Mouse (Mus musculus) heart, embryonic 13.5 days (tissue): Measurements from ENCODE around the gene Cenph. TPM values are rescaled to one million over a fixed set of nuclear protein-coding genes. Genes with fewer than 3 reads are reported as not detected.
"Not testable (repeated sequence)": the region's sequence is repeated elsewhere in the genome, so short reads cannot be mapped to it uniquely, and the experiment has no call there.

Experiments
- ATAC-seq: fragments of 200-750 bp; cut with Nextera tagmentation; 2 replicates; pipeline ENCODE4 v1.8.0; 2017; ENCODE audit warnings: moderate TSS enrichment; ENCODE audit not compliant: insufficient number of reproducible peaks, low FRiP score, low TSS enrichment; ENCODE audit errors: extremely low read depth
- H3K27ac ChIP-seq: fragments of 300-500 bp; sonication (generic); replicated peaks from 2 replicates; pipeline ENCODE4 v1.5.1; 2015; ENCODE audit warnings: moderate library complexity, mild to moderate bottlenecking, inconsistent platforms
- H3K27me3 ChIP-seq: fragments of 300-500 bp; sonication (generic); replicated peaks from 2 replicates; pipeline ENCODE4 v1.6.1; 2015; ENCODE audit warnings: mild to moderate bottlenecking, inconsistent platforms
- H3K36me3 ChIP-seq: fragments of 300-500 bp; sonication (generic); 2 replicates; pipeline ENCODE4 v1.6.1; 2015; ENCODE audit warnings: mild to moderate bottlenecking, inconsistent platforms
- H3K4me1 ChIP-seq: fragments of 300-500 bp; sonication (generic); 2 replicates; pipeline ENCODE4 v1.6.1; 2015; ENCODE audit warnings: inconsistent platforms
- H3K4me2 ChIP-seq: fragments of 300-500 bp; sonication (generic); 2 replicates; pipeline ENCODE4 v1.6.1; 2015; ENCODE audit warnings: inconsistent platforms, mild to moderate bottlenecking, moderate library complexity
- H3K4me3 ChIP-seq: fragments of 300-500 bp; sonication (generic); 2 replicates; pipeline ENCODE4 v1.5.1; 2015; ENCODE audit warnings: moderate library complexity, mild to moderate bottlenecking, inconsistent platforms
- H3K9ac ChIP-seq: fragments of 300-500 bp; sonication (generic); 2 replicates; pipeline ENCODE4 v1.6.1; 2015; ENCODE audit warnings: inconsistent platforms, mild to moderate bottlenecking, moderate library complexity
- H3K9me3 ChIP-seq: fragments of 300-500 bp; sonication (generic); 2 replicates; pipeline ENCODE4 v1.6.1; 2016; ENCODE audit warnings: inconsistent platforms
- WGBS: fragments of 180-500 bp; shearing (Covaris S2); methylation state at CpG from one replicate; pipeline ENCODE4 v1.1.7; 2015; ENCODE audit warnings: mixed read lengths; 5-methylcytosine and 5-hydroxymethylcytosine counted together
- polyA plus RNA-seq: library from polyadenylated mRNA; unstranded; fragments of >200 nt; fragmentation: Nextera tagmentation; extraction: Ambion mirVana; gene quantifications from 2 replicates; pipeline ENCODE4 v1.2.1, GENCODE M21; 2015

Cenph gene
- 19.2 and 20.4 TPM in 2 replicates for polyA plus RNA-seq

DNA sequence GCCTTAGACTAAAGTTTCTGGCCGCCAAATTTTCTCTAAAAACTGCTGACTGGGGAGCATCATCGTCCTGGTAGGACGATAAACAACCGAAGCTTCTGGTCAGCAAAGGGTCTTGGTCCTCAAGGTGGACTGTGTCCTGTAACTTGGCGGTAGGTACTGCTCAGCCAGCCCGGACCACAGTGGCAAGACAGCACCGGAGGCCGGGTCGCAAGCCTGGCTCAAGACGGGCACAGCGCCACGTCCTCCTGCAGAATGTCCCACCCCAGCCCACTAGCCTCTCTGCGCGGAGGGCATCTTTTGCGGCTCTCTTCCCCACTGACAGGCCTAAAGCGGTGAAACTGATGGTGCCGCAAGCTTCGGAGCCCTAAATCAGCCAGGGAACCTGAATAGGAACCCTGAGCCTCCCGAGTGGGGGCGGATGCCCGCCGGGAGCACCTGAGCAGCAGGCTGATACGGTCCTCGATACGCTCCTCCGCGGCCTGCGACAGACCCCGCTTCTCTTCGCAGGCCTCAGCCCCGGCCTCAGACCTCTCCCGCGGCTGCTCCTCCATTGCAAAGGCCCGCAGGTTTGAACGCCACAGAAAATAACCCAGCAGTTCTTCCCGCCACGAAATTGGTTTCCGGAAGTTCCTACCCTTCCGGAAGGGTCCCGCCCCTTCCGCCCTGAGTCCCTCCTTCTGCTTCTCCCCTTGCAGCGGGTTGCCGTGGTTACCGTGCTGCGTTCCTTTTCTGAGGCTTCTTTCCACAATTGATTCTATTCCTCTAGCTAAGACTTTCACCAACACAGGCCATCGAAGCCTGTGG is at the start of gene Cenph:
Gene Cenph (minus strand): TSS at position 648 of the 804 bp plus-strand sequence.
- Histone ChIP-seq H3K9ac (peak within 1 kb of the TSS; percentile 80), H3K27ac (no peak within 1 kb of the TSS; the same call in 1 of the 2 replicates), H3K9me3 (no peaks in the 10 kb centered on the region), H3K4me3 (peak within 1 kb of the TSS; percentile 69), H3K27me3 (no peaks in the 10 kb centered on the region), H3K4me2 (peak within 1 kb of the TSS; percentile 93), H3K4me1 (peaks cover 18% of the 10 kb centered on the region), H3K36me3 (peaks cover 46% of the 10 kb centered on the region)
- peak; percentile 44 for ATAC-seq
- WGBS = under 1% methylated on average over 46 of the region's 46 CpGs

DNA sequence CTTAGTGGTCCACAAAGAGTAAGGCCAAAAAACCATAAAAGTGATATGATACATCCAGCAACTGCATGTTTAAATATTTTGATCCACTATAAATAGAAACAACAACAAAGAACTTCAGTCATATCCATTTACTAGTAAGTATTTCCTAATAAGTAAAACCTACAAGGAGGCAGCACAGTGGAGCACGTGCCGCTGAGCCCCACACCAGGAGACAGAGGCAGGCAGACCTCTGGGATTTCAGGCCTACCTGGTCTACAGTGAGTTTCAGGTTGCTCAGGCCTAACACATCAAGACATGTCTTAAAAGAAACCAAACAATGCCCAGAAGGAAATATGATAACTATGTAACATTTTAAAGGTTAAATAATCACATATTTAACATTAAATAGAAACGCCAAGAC is 49.2 kb upstream of the Cenph start:
- Histone ChIP-seq H3K9ac (no peak overlapping the region), H3K4me2 (no peak overlapping the region), H3K4me1 (0 out of 2 replicates have a peak, but pooled peaks cover 3% of the 10 kb centered on the region), H3K9me3 (no peaks in the 10 kb centered on the region), H3K27me3 (no peaks in the 10 kb centered on the region), H3K27ac (no peak overlapping the region), H3K4me3 (no peak overlapping the region), H3K36me3 (peaks cover 75% of the 10 kb centered on the region)
- WGBS = 89% methylated on average over 3 of the region's 3 CpGs
- ATAC-seq = no peak

DNA sequence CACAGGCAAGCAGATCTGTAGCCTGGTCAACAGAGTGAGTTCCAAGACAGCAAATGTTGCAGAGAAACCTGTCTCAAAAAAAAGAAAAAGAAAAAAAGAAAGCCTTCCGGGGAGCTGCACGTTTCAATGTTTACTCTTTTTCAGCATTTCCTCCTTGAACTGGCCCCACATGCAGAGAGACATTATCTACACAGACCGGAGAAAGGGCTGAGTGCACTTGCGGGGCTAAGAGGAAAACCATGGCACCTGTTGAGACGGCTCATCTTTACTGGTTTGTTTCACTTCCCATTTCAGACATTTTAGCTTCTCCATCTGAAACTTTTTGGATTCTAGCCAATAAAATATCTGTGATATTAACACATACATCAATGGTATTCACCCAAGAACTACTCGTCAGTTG is 48.6 kb upstream of the Cenph start:
- no peak for ATAC-seq
- 78% methylated on average over 6 of the region's 6 CpGs for WGBS
- no peaks in the 10 kb centered on the region for H3K4me1 ChIP-seq
- no peaks in the 10 kb centered on the region for H3K27me3 ChIP-seq
- no peak overlapping the region for H3K4me2 ChIP-seq
- H3K9ac ChIP-seq = no peak overlapping the region
- H3K4me3 ChIP-seq = no peak overlapping the region
- H3K9me3 ChIP-seq = no peaks in the 10 kb centered on the region
- no peak overlapping the region for H3K27ac ChIP-seq
- H3K36me3 ChIP-seq = peaks cover 81% of the 10 kb centered on the region

DNA sequence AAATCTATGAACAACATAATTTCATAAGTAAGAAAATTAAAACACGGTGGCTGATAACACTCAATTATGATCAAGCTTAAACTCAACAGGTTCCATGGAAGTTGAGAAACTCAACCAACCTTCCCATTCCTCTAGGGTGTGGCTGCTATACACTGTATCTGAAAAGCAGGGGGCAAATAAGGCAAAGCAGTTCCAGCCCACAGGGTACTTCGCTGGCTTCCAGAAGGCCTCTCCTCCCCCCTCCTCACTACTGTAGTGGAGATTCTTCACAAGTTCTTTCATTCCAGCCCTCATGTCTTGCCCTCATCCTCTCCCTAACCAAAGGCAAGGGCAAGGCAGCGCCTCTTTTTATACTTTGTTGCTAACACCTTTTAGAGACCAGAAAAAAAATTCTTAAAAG is 48.2 kb upstream of the Cenph start:
- Histone ChIP-seq H3K4me1 (no peaks in the 10 kb centered on the region), H3K9ac (no peak overlapping the region), H3K4me2 (no peak overlapping the region), H3K36me3 (peaks cover 84% of the 10 kb centered on the region), H3K27me3 (no peaks in the 10 kb centered on the region), H3K27ac (no peak overlapping the region), H3K4me3 (no peak overlapping the region), H3K9me3 (no peaks in the 10 kb centered on the region)
- no peak for ATAC-seq
- WGBS = 93% methylated on average over 3 of the region's 3 CpGs

DNA sequence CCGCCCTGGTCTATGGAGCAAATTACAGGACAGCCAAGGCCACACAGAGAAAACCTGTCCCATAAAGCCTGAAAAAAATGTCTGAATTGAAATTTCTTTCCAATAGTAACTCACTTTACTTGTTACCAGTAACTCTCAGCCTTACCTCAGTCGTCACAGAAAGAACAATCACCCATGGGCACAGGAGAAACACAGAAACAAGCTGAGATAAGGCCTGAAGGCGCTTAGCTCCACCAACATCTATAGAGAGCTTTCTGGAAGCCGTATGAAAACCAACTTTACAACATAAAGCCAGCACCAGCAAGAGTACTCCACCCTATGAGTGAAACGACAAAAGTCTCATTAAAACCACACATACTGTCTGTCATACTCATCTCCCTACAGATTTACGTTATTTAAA is 38.8 kb upstream of the Cenph start:
- WGBS = 87% methylated on average over 6 of the region's 6 CpGs
- H3K9me3 ChIP-seq = no peaks in the 10 kb centered on the region
- H3K4me2 ChIP-seq = no peak overlapping the region
- H3K36me3 ChIP-seq = peaks cover 85% of the 10 kb centered on the region
- H3K27ac ChIP-seq = no peak overlapping the region
- H3K9ac ChIP-seq = no peak overlapping the region
- no peaks in the 10 kb centered on the region for H3K4me1 ChIP-seq
- H3K4me3 ChIP-seq = no peak overlapping the region
- H3K27me3 ChIP-seq = no peaks in the 10 kb centered on the region
- no peak for ATAC-seq

DNA sequence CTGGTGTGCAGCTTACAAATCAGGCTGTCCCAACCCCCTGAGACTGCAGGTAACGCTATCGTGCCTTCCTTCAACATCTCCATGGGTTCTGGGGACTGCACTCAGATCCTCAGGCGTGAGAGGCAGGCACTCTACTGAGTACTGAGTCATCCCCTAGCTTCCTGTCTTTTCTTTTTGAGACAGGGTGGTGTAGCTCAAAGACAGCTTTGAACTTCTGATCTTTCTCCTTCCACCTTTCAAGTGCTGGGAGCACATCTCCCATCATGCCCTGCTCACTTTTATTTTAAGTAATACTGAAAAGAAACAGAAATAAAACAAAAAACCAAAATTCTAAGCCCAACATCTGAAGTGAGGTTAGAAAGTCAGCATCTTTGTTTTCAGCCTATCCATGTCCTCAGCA is 30.1 kb upstream of the Cenph start:
- Histone ChIP-seq H3K9me3 (no peaks in the 10 kb centered on the region), H3K4me2 (no peak overlapping the region), H3K27ac (no peak overlapping the region), H3K4me1 (no peaks in the 10 kb centered on the region), H3K36me3 (peaks cover 86% of the 10 kb centered on the region), H3K4me3 (no peak overlapping the region), H3K9ac (no peak overlapping the region), H3K27me3 (no peaks in the 10 kb centered on the region)
- no peak for ATAC-seq
- 95% methylated on average over 3 of the region's 3 CpGs for WGBS

DNA sequence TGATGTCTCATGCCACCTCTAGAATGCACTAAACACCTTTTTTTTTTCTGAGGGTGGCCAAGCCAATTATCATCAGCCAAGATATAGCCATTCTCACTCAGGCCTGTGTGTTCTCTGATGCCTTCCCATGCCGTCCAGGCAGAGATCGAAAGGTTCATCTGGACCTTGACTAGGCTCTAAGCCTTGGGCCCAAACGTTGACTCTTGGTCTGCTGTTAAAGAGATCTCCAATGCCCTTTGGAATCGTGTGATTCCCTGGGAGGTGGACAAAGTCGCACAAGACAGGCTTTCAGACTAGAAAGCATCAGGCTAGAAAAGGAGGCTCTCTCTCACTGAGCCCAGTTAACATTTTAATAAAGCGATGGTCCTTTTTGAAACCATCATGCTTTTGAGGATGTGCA is 21.5 kb upstream of the Cenph start:
- Histone ChIP-seq H3K27ac (no peak overlapping the region), H3K9me3 (no peaks in the 10 kb centered on the region), H3K4me3 (no peak overlapping the region), H3K9ac (no peak overlapping the region), H3K4me1 (no peaks in the 10 kb centered on the region), H3K4me2 (no peak overlapping the region), H3K27me3 (no peaks in the 10 kb centered on the region), H3K36me3 (peaks cover 26% of the 10 kb centered on the region)
- 83% methylated on average over 6 of the region's 6 CpGs for WGBS
- ATAC-seq = no peak

DNA sequence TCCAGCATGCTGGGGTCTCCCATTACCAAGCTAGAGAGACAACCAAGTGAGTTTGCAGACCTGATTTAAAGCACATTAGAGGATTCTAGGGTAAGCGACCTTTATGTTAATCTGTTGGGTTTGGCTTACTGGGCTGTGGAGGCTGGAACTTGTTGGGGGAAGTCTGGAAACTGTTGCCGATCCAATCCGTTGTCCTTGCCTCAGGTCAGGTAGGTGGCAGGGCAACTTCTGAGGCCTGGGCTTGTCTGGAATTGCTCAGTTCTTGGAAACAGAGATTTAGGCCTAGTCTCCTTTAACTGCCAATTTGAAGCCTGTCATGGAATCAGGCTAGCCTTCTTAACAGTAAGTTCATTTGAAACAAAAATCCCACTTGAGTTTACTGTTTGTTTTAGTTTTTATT is 13.4 kb upstream of the Cenph start:
- no peak for ATAC-seq
- Histone ChIP-seq H3K36me3 (peaks cover 11% of the 10 kb centered on the region), H3K9me3 (no peaks in the 10 kb centered on the region), H3K4me2 (no peak overlapping the region), H3K27me3 (no peaks in the 10 kb centered on the region), H3K9ac (no peak overlapping the region), H3K27ac (no peak overlapping the region), H3K4me3 (no peak overlapping the region), H3K4me1 (peaks cover 15% of the 10 kb centered on the region)
- 72% methylated on average over 3 of the region's 3 CpGs for WGBS

DNA sequence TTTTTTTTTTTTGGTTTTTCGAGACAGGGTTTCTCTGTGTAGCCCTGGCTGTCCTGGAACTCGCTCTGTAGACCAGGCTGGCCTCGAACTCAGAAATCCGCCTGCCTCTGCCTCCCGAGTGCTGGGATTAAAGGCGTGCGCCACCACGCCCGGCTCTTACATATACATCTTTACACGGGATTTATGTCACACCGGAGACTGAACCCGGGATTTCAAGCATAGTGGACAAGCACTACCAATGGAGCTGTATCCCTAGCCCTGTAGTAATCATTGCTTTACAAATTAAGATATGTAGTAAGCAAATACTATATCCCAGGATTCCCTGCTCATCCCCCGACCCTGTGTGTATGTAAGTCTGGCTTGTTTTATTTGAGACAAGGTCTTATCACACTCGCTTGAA is 12.4 kb upstream of the Cenph start:
- not testable (repeated sequence) for H3K4me3 ChIP-seq, H3K27me3 ChIP-seq, H3K27ac ChIP-seq, H3K4me2 ChIP-seq, H3K9me3 ChIP-seq, H3K9ac ChIP-seq, ATAC-seq
- Histone ChIP-seq H3K4me1 (peaks cover 25% of the 10 kb centered on the region), H3K36me3 (peaks cover 21% of the 10 kb centered on the region)
- WGBS = 88% methylated on average over 12 of the region's 14 CpGs

DNA sequence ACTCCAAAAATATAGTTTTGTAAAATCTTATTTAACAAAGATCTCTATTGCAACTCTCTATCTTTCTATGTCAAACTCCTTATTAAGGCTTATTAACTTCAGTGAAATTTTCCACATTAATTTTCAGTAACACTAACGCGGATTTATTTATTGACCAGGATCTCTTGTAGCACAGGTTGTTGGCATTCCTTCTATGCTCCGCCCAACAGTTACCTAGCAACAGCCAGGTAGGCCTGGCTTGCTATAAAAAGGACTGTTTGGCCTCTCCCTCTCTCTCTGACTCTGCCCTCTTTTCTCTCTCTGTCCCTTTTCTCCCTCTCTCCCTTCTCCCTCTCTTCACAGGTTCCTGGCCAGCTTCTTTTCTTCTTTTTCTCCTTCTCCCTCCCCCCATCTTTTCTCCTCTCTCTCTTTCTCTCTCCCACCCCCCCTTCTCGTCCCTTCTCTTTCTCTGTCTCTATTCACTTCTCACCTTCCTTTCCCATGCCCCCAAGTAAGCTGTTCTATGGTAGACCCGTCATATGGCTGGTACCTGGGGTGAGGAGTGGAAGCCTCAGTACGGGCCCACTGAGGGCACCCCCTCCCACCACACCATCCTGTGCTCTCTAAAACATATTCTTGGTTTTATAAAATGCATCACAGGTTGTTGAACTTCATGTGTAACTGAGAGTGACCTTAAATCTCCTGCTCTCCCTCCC is 11.8 kb upstream of the Cenph start:
- Histone ChIP-seq H3K9me3 (no peaks in the 10 kb centered on the region), H3K9ac (no peak overlapping the region), H3K27me3 (no peaks in the 10 kb centered on the region), H3K4me1 (peaks cover 30% of the 10 kb centered on the region), H3K36me3 (peaks cover 26% of the 10 kb centered on the region), H3K4me3 (no peak overlapping the region), H3K27ac (no peak overlapping the region), H3K4me2 (no peak overlapping the region)
- no peak for ATAC-seq
- WGBS = 73% methylated on average over 6 of the region's 6 CpGs

DNA sequence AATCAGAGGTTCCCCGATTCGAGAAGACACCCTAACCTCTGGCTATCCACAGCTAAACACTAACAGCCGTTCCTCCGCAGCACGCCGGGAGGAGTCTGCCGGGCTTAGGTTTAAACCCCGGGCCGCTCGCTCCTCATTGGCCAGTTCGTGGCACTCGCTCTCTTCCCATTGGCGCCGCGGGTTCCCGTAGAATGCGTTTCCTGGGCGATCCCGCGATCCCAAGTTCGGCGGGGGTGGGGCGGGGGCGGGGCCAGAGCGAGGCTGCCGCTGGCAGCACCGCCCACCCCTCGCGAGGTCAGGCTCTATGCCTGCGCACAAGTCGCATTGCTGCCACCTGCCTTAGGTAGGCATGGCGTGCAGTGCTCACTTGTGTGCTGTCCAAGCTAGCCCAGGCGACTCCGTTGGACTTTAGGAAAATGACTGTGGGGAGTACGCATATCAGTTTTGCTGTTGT is 10.7 kb upstream of the Cenph start, which contains the start of gene Ccnb1:
Gene Ccnb1 (minus strand): TSS at position 157 of the 454 bp plus-strand sequence.
- under 1% methylated on average over 35 of the region's 35 CpGs for WGBS
- peaks cover 33% of the 10 kb centered on the region for H3K4me1 ChIP-seq

More for the DNA sequence above, 10.7 kb upstream of the Cenph start, which contains the start of gene Ccnb1:
- peak within 1 kb of the TSS; percentile 95 for H3K4me2 ChIP-seq
- peaks cover 35% of the 10 kb centered on the region for H3K36me3 ChIP-seq
- H3K9me3 ChIP-seq = no peaks in the 10 kb centered on the region
- H3K9ac ChIP-seq = peak within 1 kb of the TSS; percentile 94
- ATAC-seq = peak; percentile 95
- peak within 1 kb of the TSS; percentile 95 for H3K4me3 ChIP-seq
- peak within 1 kb of the TSS; percentile 66 for H3K27ac ChIP-seq
- no peaks in the 10 kb centered on the region for H3K27me3 ChIP-seq
